Mouse (Mus musculus): ENCODE measurements around the gene Slc25a11. TPM values are rescaled to one million over a fixed set of nuclear protein-coding genes. Genes with fewer than 3 reads are reported as not detected.
A peak's percentile ranks its signal among the peaks of the same experiment; 100 is the strongest.

The Slc25a11 gene
- total RNA-seq, 1 experiment from 2014 or later: 52.5 TPM

- no peak for ATAC-seq (replicated peaks; ENCODE audit: low read depth, poor library complexity, severe bottlenecking)
Measured at GRCm38 (mm10) chr11:70652884-70653344, 5.6 kb upstream of the Slc25a11 start.

DNA sequence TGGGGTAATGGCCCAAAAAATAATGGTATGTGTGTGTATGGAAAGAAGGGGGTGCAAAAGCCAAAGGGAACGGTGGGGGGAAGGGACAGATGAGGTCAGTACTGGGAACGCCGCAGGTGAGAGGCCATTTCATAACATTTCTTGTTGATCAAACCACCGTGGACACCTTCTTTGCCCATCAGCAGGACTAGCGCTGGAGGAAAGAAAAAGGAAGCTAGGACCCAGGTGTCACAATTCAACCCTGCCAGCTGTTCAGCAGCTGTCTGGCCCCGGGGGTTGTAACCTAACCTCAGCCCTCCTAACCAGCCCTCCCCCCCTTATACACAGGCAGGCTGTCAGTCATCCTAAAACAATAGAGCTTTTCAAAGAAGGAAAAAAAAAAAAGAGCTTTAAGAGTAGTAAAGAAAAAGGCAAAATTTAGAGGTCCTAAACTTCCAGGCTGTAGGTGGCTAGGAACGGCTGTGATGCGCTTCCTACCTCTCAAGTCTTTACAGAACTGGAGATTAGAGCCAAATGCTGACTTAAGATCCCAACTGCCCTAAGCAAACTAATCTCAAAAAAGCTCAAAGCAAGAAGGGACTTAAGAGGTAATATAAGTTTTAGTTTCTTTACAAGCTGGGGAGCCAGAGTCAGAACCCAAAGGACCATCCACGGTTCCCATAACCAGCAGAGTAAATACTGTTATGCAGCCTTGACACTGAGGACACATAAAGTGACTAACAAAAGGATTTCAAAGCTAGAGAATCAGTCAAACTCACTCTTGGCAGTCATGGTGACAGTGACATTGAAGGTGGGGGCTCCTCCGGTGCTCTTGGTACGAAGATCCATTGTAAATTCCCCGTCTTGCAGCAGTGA is 5.0 kb upstream of the Slc25a11 start:
- no peak for ATAC-seq (replicated peaks; ENCODE audit: low read depth, poor library complexity, severe bottlenecking)

DNA sequence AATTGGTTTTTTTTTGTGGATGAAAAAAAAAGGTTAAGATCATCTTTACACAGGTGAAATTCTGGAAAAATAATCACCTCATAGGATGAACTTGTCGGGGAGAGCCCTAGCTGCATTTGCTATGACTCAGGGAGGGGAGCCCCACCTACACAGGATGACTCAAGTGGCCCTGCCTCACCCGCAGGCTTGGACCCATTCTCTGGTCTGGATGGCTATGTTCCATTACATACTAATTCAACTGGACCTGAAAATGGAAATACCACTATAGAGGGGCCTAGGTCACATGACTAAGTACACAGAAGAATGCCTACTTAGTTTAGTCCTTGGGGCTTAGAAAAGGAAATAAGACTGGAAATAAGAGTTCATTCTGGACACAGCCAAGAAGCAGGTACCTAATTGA is 4.1 kb upstream of the Slc25a11 start:
- no peak for ATAC-seq (replicated peaks; ENCODE audit: low read depth, poor library complexity, severe bottlenecking)

GRCm38 (mm10) chr11:70650322-70651175 is 3.3 kb upstream of the Slc25a11 start:
- ATAC-seq (replicated peaks; ENCODE audit: low read depth, poor library complexity, severe bottlenecking): no peak

DNA sequence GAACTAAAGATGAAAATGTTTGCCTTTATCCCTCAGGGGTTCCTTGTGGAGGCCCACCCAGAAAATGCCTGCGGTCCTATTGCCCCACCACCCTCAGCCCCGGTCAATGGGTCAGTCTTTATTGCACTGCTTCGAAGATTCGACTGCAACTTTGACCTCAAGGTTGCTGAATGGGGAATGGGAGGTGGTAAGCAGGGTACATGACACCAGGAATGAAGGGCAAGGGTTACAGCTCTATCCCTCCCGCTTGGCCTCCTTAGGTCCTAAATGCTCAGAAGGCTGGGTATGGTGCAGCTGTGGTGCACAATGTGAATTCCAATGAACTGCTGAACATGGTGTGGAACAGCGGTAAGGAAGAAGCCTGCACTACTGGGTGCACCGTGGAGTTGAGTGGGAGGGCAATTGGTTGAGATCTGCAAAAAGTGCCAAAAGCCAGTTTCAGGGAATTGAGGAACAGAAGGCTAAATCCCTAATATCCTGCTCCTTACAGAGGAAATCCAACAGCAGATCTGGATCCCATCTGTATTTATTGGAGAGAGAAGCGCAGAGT is 2.0 kb upstream of the Slc25a11 start:
- ATAC-seq (replicated peaks; ENCODE audit: low read depth, poor library complexity, severe bottlenecking): no peak

DNA sequence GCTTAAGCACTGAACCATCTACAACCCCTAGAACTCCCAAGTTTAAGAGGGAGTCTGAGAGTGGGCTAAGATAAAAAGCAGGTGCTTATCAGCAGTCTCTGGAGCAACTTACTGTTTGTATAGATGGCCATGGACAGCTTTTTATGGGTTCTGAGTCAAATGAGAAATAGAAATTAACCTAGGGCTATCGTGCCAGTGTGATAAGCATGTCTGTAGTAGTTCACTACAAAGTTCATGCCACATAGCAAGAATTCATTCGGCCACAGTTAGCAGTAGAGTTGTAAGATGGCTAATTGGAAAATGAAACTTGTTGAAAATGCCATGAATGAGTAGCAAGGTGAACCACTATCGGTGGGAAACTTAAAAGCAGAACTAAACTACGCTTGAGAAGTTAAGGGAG is 1.2 kb upstream of the Slc25a11 start:
- no peak for ATAC-seq (replicated peaks; ENCODE audit: low read depth, poor library complexity, severe bottlenecking)

DNA sequence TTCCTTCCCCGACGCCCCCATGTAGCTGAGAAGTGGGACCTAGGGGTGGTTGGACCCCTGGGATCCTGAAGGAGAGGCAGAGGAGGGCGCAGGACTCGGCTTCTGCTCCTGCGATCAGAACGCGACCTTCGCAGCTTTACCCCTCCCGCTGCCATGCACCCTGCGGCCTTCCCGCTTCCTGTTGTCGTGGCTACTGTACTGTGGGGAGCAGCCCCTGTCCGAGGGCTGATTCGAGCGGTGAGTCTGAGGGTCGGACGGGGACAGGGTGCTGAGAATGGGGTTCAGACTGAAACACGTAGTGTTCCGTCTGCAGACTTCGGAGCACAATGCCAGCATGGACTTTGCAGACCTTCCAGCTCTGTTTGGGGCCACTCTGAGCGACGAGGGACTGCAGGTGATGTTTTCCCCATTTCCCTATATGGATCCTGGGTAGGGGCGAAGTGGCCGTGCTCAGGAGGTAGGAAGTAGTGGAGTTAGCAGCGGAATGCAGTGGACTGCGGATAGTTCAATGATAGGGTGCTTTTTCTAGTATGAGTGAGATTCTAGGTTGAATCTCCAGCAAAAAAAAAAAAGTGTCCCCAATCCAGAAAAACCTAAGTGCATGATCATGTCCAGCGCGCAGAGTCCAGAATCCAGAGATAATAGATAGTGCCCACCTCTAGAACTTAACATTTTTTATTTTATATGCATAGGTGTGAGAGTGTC is 589 bp upstream of the Slc25a11 start:
- 0 out of 2 replicates have a peak, but pooled peaks have one; percentile 7 for ATAC-seq (replicated peaks; ENCODE audit: low read depth, poor library complexity, severe bottlenecking)

DNA sequence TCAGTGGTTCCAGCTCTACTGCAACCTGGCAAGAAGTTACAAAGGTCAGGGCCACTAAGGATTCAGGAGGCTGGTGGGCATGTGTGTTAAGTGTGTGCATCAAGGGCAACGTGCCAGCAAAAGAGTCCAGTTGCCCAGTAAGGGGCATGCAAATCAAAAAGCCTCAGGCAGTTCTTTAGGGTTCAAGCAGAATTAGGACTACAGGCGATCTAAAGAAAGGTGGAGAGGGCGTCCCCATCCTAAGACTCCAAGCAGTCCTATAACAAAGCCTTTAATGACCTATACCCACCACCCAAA is 1.1 kb downstream of the Slc25a11 start:
- no peak for ATAC-seq (replicated peaks; ENCODE audit: low read depth, poor library complexity, severe bottlenecking)

- no peak for ATAC-seq (replicated peaks; ENCODE audit: low read depth, poor library complexity, severe bottlenecking)
Measured at GRCm38 (mm10) chr11:70645461-70646258, 1.6 kb downstream of the Slc25a11 start.

DNA sequence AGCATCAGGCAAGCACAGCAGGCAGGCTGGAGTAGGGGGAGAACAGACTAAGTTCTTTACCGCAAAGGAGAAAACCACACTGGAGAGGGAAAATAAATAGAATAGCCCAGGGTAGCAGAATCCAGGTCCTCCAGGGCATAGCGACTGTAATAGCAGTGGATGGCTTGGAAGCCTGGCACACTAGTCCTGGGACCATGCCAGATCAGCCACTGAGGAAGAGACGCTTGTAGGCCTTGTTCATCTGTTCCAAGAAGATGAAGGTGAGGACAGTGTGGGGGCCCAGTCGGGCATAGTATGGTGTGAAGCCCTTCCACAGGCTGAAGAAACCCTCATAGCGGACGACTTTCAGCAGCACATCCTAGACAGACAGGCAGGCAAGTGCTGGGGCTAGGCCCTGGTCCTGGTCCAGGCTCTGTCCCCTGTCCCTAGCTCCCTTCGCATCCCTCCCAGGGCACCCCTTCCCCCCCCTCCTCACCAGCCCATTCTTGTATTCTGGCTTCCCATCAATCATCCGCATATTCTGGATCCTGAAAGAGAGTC is 2.6 kb downstream of the Slc25a11 start:
- ATAC-seq (replicated peaks; ENCODE audit: low read depth, poor library complexity, severe bottlenecking): no peak

GRCm38 (mm10) chr11:70643051-70643450 is 4.2 kb downstream of the Slc25a11 start:
- no peak for ATAC-seq (replicated peaks; ENCODE audit: low read depth, poor library complexity, severe bottlenecking)

- no peak for ATAC-seq (replicated peaks; ENCODE audit: low read depth, poor library complexity, severe bottlenecking)
Measured at GRCm38 (mm10) chr11:70641241-70641640, 6.0 kb downstream of the Slc25a11 start.

GRCm38 (mm10) chr11:70639976-70640375 is 7.3 kb downstream of the Slc25a11 start:
- ATAC-seq (replicated peaks; ENCODE audit: low read depth, poor library complexity, severe bottlenecking): no peak

GRCm38 (mm10) chr11:70638714-70639278 is 8.5 kb downstream of the Slc25a11 start, which contains the start of gene Gp1ba:
TSS of gene Gp1ba (plus strand) at chr11:70639122.
- ATAC-seq (replicated peaks; ENCODE audit: low read depth, poor library complexity, severe bottlenecking): peak; percentile 95

DNA sequence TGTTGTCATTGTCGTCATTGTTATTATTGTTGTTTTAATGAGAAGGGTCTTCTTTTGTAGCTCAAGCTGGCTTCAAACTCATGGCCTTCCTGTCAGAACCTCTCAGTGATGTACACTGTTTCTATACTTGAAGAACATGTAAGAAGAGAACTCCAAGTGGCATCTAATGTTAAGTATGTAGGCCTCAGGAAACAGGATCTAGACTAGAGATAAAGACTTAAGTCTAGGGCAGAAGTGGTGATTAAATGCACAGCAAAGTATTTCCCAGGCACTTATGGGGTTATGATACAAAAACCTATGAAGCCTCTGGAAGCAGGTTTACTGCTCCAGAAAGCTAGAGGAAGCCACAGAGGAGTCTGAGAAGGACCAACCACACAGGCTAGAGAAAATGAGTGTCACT is 9.0 kb downstream of the Slc25a11 start:
- ATAC-seq (replicated peaks; ENCODE audit: low read depth, poor library complexity, severe bottlenecking): no peak; the same call in 1 of the 2 replicates

DNA sequence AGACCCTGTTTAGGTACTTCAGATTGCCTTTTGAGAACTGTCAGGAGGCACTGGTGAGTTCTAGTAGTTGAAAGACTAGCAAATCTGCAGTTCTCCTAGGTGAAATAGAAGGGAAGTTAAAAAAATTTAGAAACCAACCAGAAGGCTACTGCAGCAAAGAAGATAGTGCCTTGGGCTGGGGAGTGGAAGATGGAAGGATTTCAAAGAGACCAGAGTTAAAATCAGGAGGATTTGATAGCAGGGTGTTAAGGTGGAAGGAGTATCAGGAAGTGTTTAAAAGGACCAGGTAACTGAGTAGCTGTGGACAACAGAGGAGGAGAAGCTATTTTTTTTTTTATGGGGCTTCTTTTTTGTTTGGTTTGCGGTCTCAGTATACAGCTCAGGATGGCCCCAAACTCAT is 9.5 kb downstream of the Slc25a11 start:
- ATAC-seq (replicated peaks; ENCODE audit: low read depth, poor library complexity, severe bottlenecking): no peak

GRCm38 (mm10) chr11:70635601-70636000 is 11.7 kb downstream of the Slc25a11 start:
- no peak for ATAC-seq (replicated peaks; ENCODE audit: low read depth, poor library complexity, severe bottlenecking)

GRCm38 (mm10) chr11:70630129-70630528 is 17.1 kb downstream of the Slc25a11 start:
- ATAC-seq (replicated peaks; ENCODE audit: low read depth, poor library complexity, severe bottlenecking): no peak

- ATAC-seq (replicated peaks; ENCODE audit: low read depth, poor library complexity, severe bottlenecking): peak; percentile 57; the same call in 1 of the 2 replicates
Measured at GRCm38 (mm10) chr11:70629557-70629956, 17.7 kb downstream of the Slc25a11 start.

All from common myeloid progenitor, adult 5-6 weeks (primary cell).